In the genomic region with DNA sequence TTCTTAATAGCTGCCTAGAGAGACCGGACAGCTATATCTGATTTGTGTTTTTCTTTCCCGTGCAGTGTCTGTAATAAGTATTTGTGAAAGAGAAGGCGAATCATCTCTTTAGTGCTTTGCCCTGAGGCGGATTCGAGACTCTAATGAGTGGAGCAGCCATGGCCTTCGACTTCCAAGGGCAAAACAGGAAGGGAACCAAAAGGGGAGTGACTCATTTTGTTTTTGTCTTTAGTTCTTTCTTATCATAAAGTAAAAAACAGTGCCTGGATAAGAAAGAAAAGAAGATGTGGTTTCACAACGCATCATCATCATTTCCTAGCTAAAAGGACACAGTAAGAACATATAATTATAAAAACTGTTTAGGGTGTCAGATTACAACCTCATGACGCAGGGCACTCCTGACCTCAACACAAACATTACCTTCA, we compare ENCODE assay signal across 12 mouse cellular contexts.
DNase-seq lines count a peak whose midpoint lies in the region; ATAC-seq and TF ChIP-seq lines count a peak whose summit lies in the region.
"Had no signal": no experiment of that assay in that cellular context is flagged by ENCODE, and none has a peak within 500 bp of the region (broad histone marks: within the 10 kb centered on the region; RNA-seq: fewer than 3 reads in every experiment).

No protein-coding gene starts in this region.

- ATAC-seq in embryonic facial prominence, embryonic 11.5 days (replicated peaks; ENCODE audit: insufficient number of reproducible peaks, low FRiP score, low TSS enrichment, low read depth): no peak
- no peak for ATAC-seq in lung, postnatal 0 days
- ATAC-seq in midbrain, embryonic 15.5 days (replicated peaks): peak; percentile 58; the same call in 1 of the 2 replicates
- ATAC-seq: Patski had no signal

- no peaks in the 10 kb centered on the region for H3K9me3 ChIP-seq in embryonic facial prominence, embryonic 11.5 days (replicated peaks; ENCODE audit: control insufficient read depth, low read length)
- H3K9me3 ChIP-seq in embryonic facial prominence, embryonic 10.5 days: no peaks in the 10 kb centered on the region
- no peaks in the 10 kb centered on the region for H3K9me3 ChIP-seq in lung, postnatal 0 days (ENCODE audit: low read length)
- H3K9me3 ChIP-seq in midbrain, embryonic 15.5 days: no peaks in the 10 kb centered on the region
- H3K9me3 ChIP-seq: neural tube, embryonic 13.5 days had no signal

- H3K36me3 ChIP-seq in embryonic facial prominence, embryonic 11.5 days (replicated peaks; ENCODE audit: control insufficient read depth, insufficient read depth, low read depth, low read length): no peaks in the 10 kb centered on the region
- H3K36me3 ChIP-seq in embryonic facial prominence, embryonic 10.5 days (replicated peaks): no peaks in the 10 kb centered on the region
- H3K36me3 ChIP-seq in lung, postnatal 0 days (ENCODE audit: insufficient read depth, low read length): no peaks in the 10 kb centered on the region
- no peaks in the 10 kb centered on the region for H3K36me3 ChIP-seq in midbrain, embryonic 15.5 days (replicated peaks)
- H3K36me3 ChIP-seq: neural tube, embryonic 13.5 days had no signal

- no peak overlapping the region for H3K9ac ChIP-seq in embryonic facial prominence, embryonic 11.5 days (replicated peaks; ENCODE audit: low read length)
- no peak overlapping the region for H3K9ac ChIP-seq in lung, postnatal 0 days (replicated peaks; ENCODE audit: low read depth)
- no peak overlapping the region for H3K9ac ChIP-seq in midbrain, embryonic 15.5 days
- H3K9ac ChIP-seq: neural tube, embryonic 13.5 days had no signal

- peak; percentile 23 for DNase-seq in embryonic facial prominence, embryonic 11.5 days (ENCODE audit: low spot score)
- DNase-seq in embryonic facial prominence, embryonic 10.5 days (ENCODE audit: low spot score): no peak
- DNase-seq in lung, postnatal 0 days (ENCODE audit: low spot score): peak; percentile 29
- DNase-seq in lung, adult 18-20 months: no peak
- DNase-seq in adrenal gland, postnatal 25 days: peak; percentile 18
- no peak for DNase-seq in yolk sac, embryonic 10.5 days (ENCODE audit: low spot score)
- DNase-seq in spleen, postnatal 14 days (ENCODE audit: low spot score in 2 of 2): no peak
- DNase-seq: B cell, adult 2 months; kidney, adult 8-10 months had no signal

- TF ChIP-seq CTCF in lung, postnatal 0 days (IDR thresholded peaks at IDR 0.05): no peak

- peak; percentile 65; the same call in 1 of the 2 replicates for TF ChIP-seq EP300 in lung, postnatal 0 days (IDR thresholded peaks at IDR 0.05)

- no peak overlapping the region for H3K4me3 ChIP-seq in embryonic facial prominence, embryonic 11.5 days (ENCODE audit: low read depth, low read length)
- H3K4me3 ChIP-seq in embryonic facial prominence, embryonic 10.5 days: no peak overlapping the region
- H3K4me3 ChIP-seq in lung, postnatal 0 days (ENCODE audit: low read depth, low read length): no peak overlapping the region
- no peak overlapping the region for H3K4me3 ChIP-seq in midbrain, embryonic 15.5 days
- H3K4me3 ChIP-seq: neural tube, embryonic 13.5 days had no signal

- no peaks in the 10 kb centered on the region for H3K4me1 ChIP-seq in embryonic facial prominence, embryonic 11.5 days (ENCODE audit: control insufficient read depth, insufficient read depth, low read length)
- H3K4me1 ChIP-seq in embryonic facial prominence, embryonic 10.5 days: peaks cover 18% of the 10 kb centered on the region
- H3K4me1 ChIP-seq in lung, postnatal 0 days (ENCODE audit: insufficient read depth, low read depth, low read length): no peaks in the 10 kb centered on the region
- peaks cover 5% of the 10 kb centered on the region; the same call in 1 of the 2 replicates for H3K4me1 ChIP-seq in midbrain, embryonic 15.5 days
- H3K4me1 ChIP-seq: neural tube, embryonic 13.5 days had no signal

- WGBS in embryonic facial prominence, embryonic 11.5 days: 38% methylated on average over 8 of the region's 8 CpGs
- 46% methylated on average over 8 of the region's 8 CpGs for WGBS in embryonic facial prominence, embryonic 10.5 days
- 45% methylated on average over 8 of the region's 8 CpGs for WGBS in lung, postnatal 0 days
- WGBS in midbrain, embryonic 15.5 days: 59% methylated on average over 8 of the region's 8 CpGs

- no peak overlapping the region for H3K27ac ChIP-seq in embryonic facial prominence, embryonic 11.5 days (replicated peaks; ENCODE audit: low read depth, low read length)
- no peak overlapping the region for H3K27ac ChIP-seq in embryonic facial prominence, embryonic 10.5 days (replicated peaks)
- H3K27ac ChIP-seq in lung, postnatal 0 days (ENCODE audit: low read length): no peak overlapping the region
- H3K27ac ChIP-seq in midbrain, embryonic 15.5 days: 0 out of 2 replicates have a peak overlapping the region, but pooled peaks have one; percentile 48

- H3K27me3 ChIP-seq in embryonic facial prominence, embryonic 11.5 days (ENCODE audit: control insufficient read depth, insufficient read depth, low read length): no peaks in the 10 kb centered on the region
- H3K27me3 ChIP-seq in embryonic facial prominence, embryonic 10.5 days (replicated peaks; ENCODE audit: low read depth, poor library complexity, severe bottlenecking): no peaks in the 10 kb centered on the region
- H3K27me3 ChIP-seq in lung, postnatal 0 days (replicated peaks; ENCODE audit: insufficient read depth, low read length): no peaks in the 10 kb centered on the region
- H3K27me3 ChIP-seq in midbrain, embryonic 15.5 days (replicated peaks): no peaks in the 10 kb centered on the region
- H3K27me3 ChIP-seq: neural tube, embryonic 13.5 days; Patski had no signal

- H3K4me2 ChIP-seq in embryonic facial prominence, embryonic 11.5 days (ENCODE audit: low read depth, low read length): no peak overlapping the region
- H3K4me2 ChIP-seq in lung, postnatal 0 days (replicated peaks; ENCODE audit: low read depth, low read length): no peak overlapping the region
- H3K4me2 ChIP-seq in midbrain, embryonic 15.5 days: no peak overlapping the region
- H3K4me2 ChIP-seq: neural tube, embryonic 13.5 days had no signal

Comparison
In these comparisons a context has a peak if more than half of its experiments do, and no peak if none do; other contexts are left out.
1. DNase-seq: peak in embryonic facial prominence, embryonic 11.5 days (single experiment), lung, postnatal 0 days (single experiment) and adrenal gland, postnatal 25 days (single experiment); none in embryonic facial prominence, embryonic 10.5 days (single experiment), lung, adult 18-20 months (0 of 2), yolk sac, embryonic 10.5 days (single experiment) and spleen, postnatal 14 days (0 of 2).